Mouse (Mus musculus): ENCODE results near the gene Trp53. TPM values are rescaled to one million over a fixed set of nuclear protein-coding genes. Genes with fewer than 3 reads are reported as not detected.
"Not testable (repeated sequence)": the region's sequence is repeated elsewhere in the genome, so short reads cannot be mapped to it uniquely, and the experiment has no call there.

The Trp53 gene
- polyA plus RNA-seq, 1 experiment from 2014 or later = 111 TPM

DNA sequence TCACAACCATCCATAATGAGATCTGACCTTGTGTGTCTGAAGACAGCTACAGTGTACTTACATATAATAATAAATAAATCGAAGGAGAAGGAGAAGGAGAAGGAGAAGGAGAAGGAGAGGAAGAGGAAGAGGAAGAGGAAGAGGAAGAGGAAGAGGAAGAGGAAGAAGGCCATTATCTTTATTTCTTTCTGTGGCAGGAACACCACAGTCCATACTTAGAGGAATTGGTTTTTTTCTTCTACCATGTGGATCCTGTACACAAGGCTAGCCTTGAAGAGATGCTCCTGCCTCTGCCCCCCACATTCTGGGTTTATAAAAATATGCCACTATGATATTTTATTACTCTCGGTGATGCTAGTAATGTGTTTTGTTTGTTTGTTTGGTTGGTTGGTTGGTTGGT is 26.7 kb downstream of the Trp53 start:
- no peak for ATAC-seq (ENCODE audit: low read depth)
- Histone ChIP-seq H3K27me3 (replicated peaks; ENCODE audit: control insufficient read depth, insufficient read depth, low read length) (peaks cover 5% of the 10 kb centered on the region; the same call in 1 of the 2 replicates), H3K9ac (ENCODE audit: low read depth, low read length) (no peak overlapping the region), H3K9me3 (ENCODE audit: control insufficient read depth, low read length) (no peaks in the 10 kb centered on the region), H3K36me3 (ENCODE audit: control insufficient read depth, insufficient read depth, low read length) (no peaks in the 10 kb centered on the region), H3K4me1 (ENCODE audit: control insufficient read depth, insufficient read depth, low read length) (peaks cover 10% of the 10 kb centered on the region), H3K4me2 (ENCODE audit: low read depth, low read length) (no peak overlapping the region), H3K4me3 (ENCODE audit: low read depth, low read length) (no peak overlapping the region), H3K27ac (replicated peaks; ENCODE audit: low read depth, low read length) (no peak overlapping the region)
- 79% methylated on average over 2 of the region's 2 CpGs for whole genome bisulfite sequencing
- no peak for DNase-seq (ENCODE audit: low spot score)

GRCm38 (mm10) chr11:69608525-69608924 is 28.4 kb downstream of the Trp53 start:
- Histone ChIP-seq H3K27me3 (replicated peaks; ENCODE audit: control insufficient read depth, insufficient read depth, low read length) (peaks cover 5% of the 10 kb centered on the region; the same call in 1 of the 2 replicates), H3K27ac (replicated peaks; ENCODE audit: low read depth, low read length) (no peak overlapping the region), H3K4me2 (ENCODE audit: low read depth, low read length) (no peak overlapping the region), H3K9ac (ENCODE audit: low read depth, low read length) (no peak overlapping the region), H3K9me3 (ENCODE audit: control insufficient read depth, low read length) (no peaks in the 10 kb centered on the region), H3K4me1 (ENCODE audit: control insufficient read depth, insufficient read depth, low read length) (peaks cover 11% of the 10 kb centered on the region), H3K4me3 (ENCODE audit: low read depth, low read length) (no peak overlapping the region), H3K36me3 (ENCODE audit: control insufficient read depth, insufficient read depth, low read length) (no peaks in the 10 kb centered on the region)
- WGBS = 88% methylated on average over 1 of the region's 3 CpGs
- no peak for ATAC-seq (ENCODE audit: low read depth)
- no peak for DNase-seq (ENCODE audit: low spot score)

GRCm38 (mm10) chr11:69609416-69609815 is 29.3 kb downstream of the Trp53 start:
- ATAC-seq (ENCODE audit: low read depth) (no peak), DNase-seq (ENCODE audit: low spot score) (no peak)
- Histone ChIP-seq H3K4me1 (ENCODE audit: control insufficient read depth, insufficient read depth, low read length) (peaks cover 11% of the 10 kb centered on the region), H3K4me2 (ENCODE audit: low read depth, low read length) (no peak overlapping the region), H3K27ac (replicated peaks; ENCODE audit: low read depth, low read length) (no peak overlapping the region), H3K36me3 (ENCODE audit: control insufficient read depth, insufficient read depth, low read length) (no peaks in the 10 kb centered on the region), H3K9me3 (ENCODE audit: control insufficient read depth, low read length) (no peaks in the 10 kb centered on the region), H3K9ac (ENCODE audit: low read depth, low read length) (no peak overlapping the region), H3K27me3 (replicated peaks; ENCODE audit: control insufficient read depth, insufficient read depth, low read length) (peaks cover 2% of the 10 kb centered on the region; the same call in 1 of the 2 replicates), H3K4me3 (ENCODE audit: low read depth, low read length) (no peak overlapping the region)
- WGBS = 58% methylated on average over 7 of the region's 7 CpGs

DNA sequence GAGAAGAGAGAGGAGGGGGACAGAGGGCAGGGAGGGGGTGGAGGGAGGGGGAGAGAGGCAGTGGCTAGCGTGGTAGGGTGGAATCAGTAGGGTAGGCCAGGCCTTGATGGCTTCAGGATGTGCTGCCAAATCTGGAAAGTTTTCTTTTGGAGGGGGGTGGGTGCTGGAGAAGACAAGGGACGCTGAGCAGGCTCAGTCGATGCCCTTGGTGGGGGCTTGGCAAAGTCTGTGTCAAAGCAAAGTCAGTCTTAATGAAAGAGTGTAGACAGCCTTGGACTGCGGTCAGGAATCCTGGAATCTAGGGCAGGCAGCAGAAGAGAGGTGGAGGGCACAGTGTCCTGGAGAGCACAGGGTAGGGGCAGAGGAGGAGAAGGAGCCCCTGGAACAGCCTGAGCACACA is 30.7 kb downstream of the Trp53 start:
- no peak for ATAC-seq (ENCODE audit: low read depth)
- no peak overlapping the region for H3K4me3 ChIP-seq (ENCODE audit: low read depth, low read length)
- H3K27me3 ChIP-seq (replicated peaks; ENCODE audit: control insufficient read depth, insufficient read depth, low read length) = no peaks in the 10 kb centered on the region
- H3K36me3 ChIP-seq (ENCODE audit: control insufficient read depth, insufficient read depth, low read length) = no peaks in the 10 kb centered on the region
- no peak for DNase-seq (ENCODE audit: low spot score)
- no peaks in the 10 kb centered on the region for H3K9me3 ChIP-seq (ENCODE audit: control insufficient read depth, low read length)
- 56% methylated on average over 4 of the region's 4 CpGs for WGBS
- no peak overlapping the region for H3K9ac ChIP-seq (ENCODE audit: low read depth, low read length)
- no peak overlapping the region for H3K4me2 ChIP-seq (ENCODE audit: low read depth, low read length)
- no peak overlapping the region for H3K27ac ChIP-seq (replicated peaks; ENCODE audit: low read depth, low read length)
- peaks cover 4% of the 10 kb centered on the region; the same call in 1 of the 2 replicates for H3K4me1 ChIP-seq (ENCODE audit: control insufficient read depth, insufficient read depth, low read length)

GRCm38 (mm10) chr11:69613553-69614256 is 33.5 kb downstream of the Trp53 start:
- H3K27ac ChIP-seq (replicated peaks; ENCODE audit: low read depth, low read length) = no peak overlapping the region
- H3K4me2 ChIP-seq (ENCODE audit: low read depth, low read length) = peak overlapping the region; percentile 40; the same call in 1 of the 2 replicates
- no peaks in the 10 kb centered on the region for H3K27me3 ChIP-seq (replicated peaks; ENCODE audit: control insufficient read depth, insufficient read depth, low read length)
- DNase-seq (ENCODE audit: low spot score) (peak; percentile 84), ATAC-seq (ENCODE audit: low read depth) (peak; percentile 72; the same call in 1 of the 2 replicates)
- peak overlapping the region; percentile 15; the same call in 1 of the 2 replicates for H3K9ac ChIP-seq (ENCODE audit: low read depth, low read length)
- H3K9me3 ChIP-seq (ENCODE audit: control insufficient read depth, low read length) = no peaks in the 10 kb centered on the region
- peaks cover 4% of the 10 kb centered on the region; the same call in 1 of the 2 replicates for H3K4me1 ChIP-seq (ENCODE audit: control insufficient read depth, insufficient read depth, low read length)
- no peaks in the 10 kb centered on the region for H3K36me3 ChIP-seq (ENCODE audit: control insufficient read depth, insufficient read depth, low read length)
- 11% methylated on average over 17 of the region's 19 CpGs for WGBS
- H3K4me3 ChIP-seq (ENCODE audit: low read depth, low read length) = no peak overlapping the region

- not testable (repeated sequence) for H3K4me1 ChIP-seq (ENCODE audit: control insufficient read depth, insufficient read depth, low read length); H3K4me3 ChIP-seq (ENCODE audit: low read depth, low read length); H3K9ac ChIP-seq (ENCODE audit: low read depth, low read length); H3K27ac ChIP-seq (replicated peaks; ENCODE audit: low read depth, low read length); H3K4me2 ChIP-seq (ENCODE audit: low read depth, low read length); H3K36me3 ChIP-seq (ENCODE audit: control insufficient read depth, insufficient read depth, low read length); H3K9me3 ChIP-seq (ENCODE audit: control insufficient read depth, low read length); ATAC-seq (ENCODE audit: low read depth); H3K27me3 ChIP-seq (replicated peaks; ENCODE audit: control insufficient read depth, insufficient read depth, low read length); DNase-seq (ENCODE audit: low spot score)
- 50% methylated on average over 11 of the region's 11 CpGs for WGBS
Observed at GRCm38 (mm10) chr11:69614257-69614588, 34.1 kb downstream of the Trp53 start.

DNA sequence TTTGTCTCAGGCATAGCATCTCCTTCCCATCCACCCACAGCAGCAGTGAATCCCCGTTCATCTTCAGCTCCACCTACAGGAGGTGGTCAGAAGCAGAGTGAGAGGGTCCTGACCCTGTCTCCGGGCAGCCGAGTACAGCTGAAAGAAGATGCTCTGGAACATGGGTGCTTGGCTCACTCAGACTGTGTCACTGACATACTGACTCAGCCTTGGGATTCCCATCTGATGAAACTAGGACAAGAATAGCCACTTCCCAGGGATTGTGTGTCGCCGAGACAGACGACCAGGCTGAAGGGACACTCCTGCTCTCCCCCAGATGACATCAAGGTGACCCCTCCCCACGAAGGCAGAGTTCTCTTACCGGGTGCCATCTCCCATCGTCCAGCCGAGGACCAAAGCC is 36.6 kb downstream of the Trp53 start:
- Histone ChIP-seq H3K9me3 (ENCODE audit: control insufficient read depth, low read length) (no peaks in the 10 kb centered on the region), H3K4me2 (ENCODE audit: low read depth, low read length) (no peak overlapping the region), H3K27ac (replicated peaks; ENCODE audit: low read depth, low read length) (no peak overlapping the region), H3K36me3 (ENCODE audit: control insufficient read depth, insufficient read depth, low read length) (no peaks in the 10 kb centered on the region), H3K4me1 (ENCODE audit: control insufficient read depth, insufficient read depth, low read length) (peaks cover 4% of the 10 kb centered on the region; the same call in 1 of the 2 replicates), H3K4me3 (ENCODE audit: low read depth, low read length) (no peak overlapping the region), H3K9ac (ENCODE audit: low read depth, low read length) (0 out of 2 replicates have a peak overlapping the region, but pooled peaks have one; percentile 28), H3K27me3 (replicated peaks; ENCODE audit: control insufficient read depth, insufficient read depth, low read length) (no peaks in the 10 kb centered on the region)
- no peak for DNase-seq (ENCODE audit: low spot score)
- ATAC-seq (ENCODE audit: low read depth) = no peak
- 46% methylated on average over 10 of the region's 10 CpGs for WGBS

GRCm38 (mm10) chr11:69617805-69618204 is 37.6 kb downstream of the Trp53 start, which contains the start of gene Shbg:
Gene Shbg (minus strand): TSS chr11:69617905.
- Histone ChIP-seq H3K27ac (replicated peaks; ENCODE audit: low read depth, low read length) (no peak within 1 kb of the TSS), H3K27me3 (replicated peaks; ENCODE audit: control insufficient read depth, insufficient read depth, low read length) (no peaks in the 10 kb centered on the region), H3K9me3 (ENCODE audit: control insufficient read depth, low read length) (no peaks in the 10 kb centered on the region), H3K36me3 (ENCODE audit: control insufficient read depth, insufficient read depth, low read length) (no peaks in the 10 kb centered on the region), H3K4me3 (ENCODE audit: low read depth, low read length) (no peak within 1 kb of the TSS), H3K9ac (ENCODE audit: low read depth, low read length) (0 out of 2 replicates have a peak within 1 kb of the TSS, but pooled peaks have one; percentile 28), H3K4me2 (ENCODE audit: low read depth, low read length) (no peak within 1 kb of the TSS), H3K4me1 (ENCODE audit: control insufficient read depth, insufficient read depth, low read length) (peaks cover 5% of the 10 kb centered on the region)
- WGBS = 61% methylated on average over 4 of the region's 5 CpGs
- no peak for ATAC-seq (ENCODE audit: low read depth)
- DNase-seq (ENCODE audit: low spot score) = no peak
